Mouse (Mus musculus): ENCODE measurements around the gene Gkn1. TPM values are rescaled to one million over a fixed set of nuclear protein-coding genes. Genes with fewer than 3 reads are reported as not detected.

Gkn1 gene
- total RNA-seq, 1 experiment from 2014 or later, result not detected

- no peak for ATAC-seq (replicated peaks in 1 of 2; ENCODE audit: insufficient read depth in 1 of 2, low FRiP score in 2 of 2, low TSS enrichment in 1 of 2, low read depth in 1 of 2, poor library complexity in 2 of 2, severe bottlenecking in 2 of 2)
Observed at GRCm38 (mm10) chr6:87334361-87335090, 16.2 kb downstream of the Gkn1 start.

GRCm38 (mm10) chr6:87332380-87332779 lies 18.4 kb downstream of the Gkn1 start:
- ATAC-seq (replicated peaks in 1 of 2; ENCODE audit: insufficient read depth in 1 of 2, low FRiP score in 2 of 2, low TSS enrichment in 1 of 2, low read depth in 1 of 2, poor library complexity in 2 of 2, severe bottlenecking in 2 of 2), result no peak

- ATAC-seq (replicated peaks in 1 of 2; ENCODE audit: insufficient read depth in 1 of 2, low FRiP score in 2 of 2, low TSS enrichment in 1 of 2, low read depth in 1 of 2, poor library complexity in 2 of 2, severe bottlenecking in 2 of 2), result peak in 1 of 2 experiments; percentile 55; a peak in 1 of 4 replicates
Observed at GRCm38 (mm10) chr6:87328265-87329173, 22.2 kb downstream of the Gkn1 start.

DNA sequence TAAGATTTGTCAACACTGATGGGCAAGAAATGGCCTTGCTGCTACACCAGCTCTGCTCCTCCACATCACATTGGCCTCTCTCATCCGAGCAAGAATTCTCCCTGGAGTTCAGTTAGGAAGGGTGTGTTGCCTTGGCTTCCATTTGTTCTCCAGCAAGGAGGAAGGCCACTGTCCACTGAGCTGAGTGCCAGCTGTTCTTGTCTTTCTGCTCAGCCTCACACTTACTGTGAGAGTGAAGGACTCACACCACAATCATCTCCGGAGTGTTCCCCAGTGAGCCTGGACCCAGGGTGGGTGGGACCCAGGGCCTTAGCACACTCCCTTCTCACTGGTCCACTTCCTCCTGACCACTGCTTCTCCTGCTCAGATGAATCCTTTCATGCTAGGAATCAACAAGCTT lies 23.8 kb downstream of the Gkn1 start:
- no peak for ATAC-seq (replicated peaks in 1 of 2; ENCODE audit: insufficient read depth in 1 of 2, low FRiP score in 2 of 2, low TSS enrichment in 1 of 2, low read depth in 1 of 2, poor library complexity in 2 of 2, severe bottlenecking in 2 of 2)

GRCm38 (mm10) chr6:87323381-87323780 lies 27.4 kb downstream of the Gkn1 start:
- peak; percentile 51 to 62; a peak in 2 of 4 replicates for ATAC-seq (replicated peaks in 1 of 2; ENCODE audit: insufficient read depth in 1 of 2, low FRiP score in 2 of 2, low TSS enrichment in 1 of 2, low read depth in 1 of 2, poor library complexity in 2 of 2, severe bottlenecking in 2 of 2)

DNA sequence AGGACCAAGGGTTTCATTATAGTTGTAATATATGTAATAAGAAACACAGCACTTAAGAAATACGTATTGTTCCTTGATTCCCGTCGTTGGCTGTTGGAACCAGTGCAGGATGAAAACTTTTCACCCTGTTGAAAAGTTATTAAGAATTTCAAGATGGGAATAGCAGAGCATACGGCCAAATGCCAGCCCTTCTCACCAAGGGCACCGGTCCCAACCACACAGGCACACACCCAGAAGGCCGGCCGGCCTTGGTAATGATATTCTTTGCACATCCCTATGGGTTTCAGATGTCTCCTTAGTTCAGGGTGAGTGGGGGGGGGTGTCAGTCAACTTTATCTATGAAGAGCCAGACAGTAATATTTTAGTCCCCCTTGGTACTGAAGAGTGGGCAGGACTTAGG lies 32.1 kb downstream of the Gkn1 start:
- no peak for ATAC-seq (replicated peaks in 1 of 2; ENCODE audit: insufficient read depth in 1 of 2, low FRiP score in 2 of 2, low TSS enrichment in 1 of 2, low read depth in 1 of 2, poor library complexity in 2 of 2, severe bottlenecking in 2 of 2)

GRCm38 (mm10) chr6:87316966-87317365 lies 33.8 kb downstream of the Gkn1 start:
- ATAC-seq (replicated peaks in 1 of 2; ENCODE audit: insufficient read depth in 1 of 2, low FRiP score in 2 of 2, low TSS enrichment in 1 of 2, low read depth in 1 of 2, poor library complexity in 2 of 2, severe bottlenecking in 2 of 2), result no peak

GRCm38 (mm10) chr6:87312761-87313160 lies 38.0 kb downstream of the Gkn1 start:
- ATAC-seq (replicated peaks in 1 of 2; ENCODE audit: insufficient read depth in 1 of 2, low FRiP score in 2 of 2, low TSS enrichment in 1 of 2, low read depth in 1 of 2, poor library complexity in 2 of 2, severe bottlenecking in 2 of 2), result no peak

DNA sequence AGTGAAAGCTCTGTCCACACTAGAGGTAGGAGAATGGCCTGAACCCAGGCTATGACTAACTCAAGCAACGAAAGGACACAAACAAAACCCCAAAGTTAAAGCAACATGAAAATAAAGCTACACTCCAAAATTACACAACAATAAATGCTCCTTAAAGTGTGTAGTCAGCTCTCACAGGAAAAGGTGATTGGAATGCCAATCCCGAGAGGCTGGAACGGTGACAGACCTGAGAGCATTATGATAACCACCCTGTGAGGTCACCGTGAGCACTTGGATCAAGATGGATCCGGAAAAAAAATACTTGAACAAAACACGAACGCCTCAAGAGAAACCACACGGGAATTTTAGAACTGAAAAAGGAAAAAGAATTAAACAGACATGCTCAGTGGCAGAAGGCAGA lies 46.3 kb downstream of the Gkn1 start:
- no peak for ATAC-seq (replicated peaks in 1 of 2; ENCODE audit: insufficient read depth in 1 of 2, low FRiP score in 2 of 2, low TSS enrichment in 1 of 2, low read depth in 1 of 2, poor library complexity in 2 of 2, severe bottlenecking in 2 of 2)

GRCm38 (mm10) chr6:87302746-87303145 lies 48.0 kb downstream of the Gkn1 start:
- no peak for ATAC-seq (replicated peaks in 1 of 2; ENCODE audit: insufficient read depth in 1 of 2, low FRiP score in 2 of 2, low TSS enrichment in 1 of 2, low read depth in 1 of 2, poor library complexity in 2 of 2, severe bottlenecking in 2 of 2)

- no peak for ATAC-seq (replicated peaks in 1 of 2; ENCODE audit: insufficient read depth in 1 of 2, low FRiP score in 2 of 2, low TSS enrichment in 1 of 2, low read depth in 1 of 2, poor library complexity in 2 of 2, severe bottlenecking in 2 of 2)
Observed at GRCm38 (mm10) chr6:87301991-87302390, 48.8 kb downstream of the Gkn1 start.

Other genes starting within 250 kb of the Gkn1 start
- not detected in 2 replicates for gene D6Ertd527e, start 246.2 kb downstream of the Gkn1 start, total RNA-seq (2017)
- gene Antxr1, start 15.1 kb downstream of the Gkn1 start, total RNA-seq (2017), result 0.10 and 2.5 TPM in 2 replicates
- gene Gkn2, start 22.4 kb upstream of the Gkn1 start, total RNA-seq (2017), result not detected in 2 replicates
- gene Gkn3, start 38.0 kb upstream of the Gkn1 start, total RNA-seq (2017), result 2.5 TPM in 1 of 2 replicates, not detected in the other
- not detected in 2 replicates for gene Bmp10, start 78.1 kb upstream of the Gkn1 start, total RNA-seq (2017)
- 59.3 and 82.2 TPM in 2 replicates for gene Arhgap25, start 182.3 kb upstream of the Gkn1 start, total RNA-seq (2017)
- 0.06 and 0.55 TPM in 2 replicates for gene Prokr1, start 239.8 kb upstream of the Gkn1 start, total RNA-seq (2017)